Mouse (Mus musculus): Measurements from ENCODE around the gene Sema7a.

DNA sequence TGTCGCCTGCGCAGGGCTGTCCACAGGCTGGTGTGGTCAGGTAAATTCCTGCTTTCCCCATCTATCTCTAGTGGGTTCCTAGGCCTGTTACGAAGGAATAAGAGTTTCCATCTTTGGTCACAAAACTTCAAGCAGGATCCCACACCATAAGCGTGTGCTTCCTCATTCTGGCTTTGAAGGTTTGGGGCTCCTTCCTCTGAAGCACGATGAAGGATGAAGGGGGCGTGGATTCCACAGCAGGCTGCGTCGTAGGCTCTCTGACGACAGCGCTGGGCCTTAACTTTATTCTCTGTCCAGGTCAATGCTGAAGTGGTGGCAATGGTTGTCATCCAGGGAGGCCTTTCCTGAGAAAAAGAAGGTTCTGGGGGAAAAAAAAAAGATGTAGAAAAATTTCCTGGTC lies 40.7 kb downstream of the Sema7a start:
- TF ChIP-seq POLR2A (IDR thresholded peaks at IDR 0.05; ENCODE audit: extremely low read depth, insufficient read depth, low read length), result no peak
- TF ChIP-seq CTCF (IDR thresholded peaks at IDR 0.05; ENCODE audit: extremely low read depth, insufficient read depth, low read length), result no peak
